Mouse (Mus musculus) stomach, embryonic 16.5 days (tissue): ENCODE measurements around the gene Sox9. TPM values are rescaled to one million over a fixed set of nuclear protein-coding genes. Genes with fewer than 3 reads are reported as not detected.

Experiments used
- ATAC-seq: fragments of 200-750 bp; cut with Nextera tagmentation; 2 replicates; pipeline ENCODE4 v1.8.0; 2017; ENCODE audit warnings: moderate number of reproducible peaks, moderate TSS enrichment; ENCODE audit not compliant: insufficient read depth, low FRiP score
- H3K27ac ChIP-seq: fragments of 300-500 bp; sonication (generic); 2 replicates; pipeline ENCODE4 v1.5.1; 2014; ENCODE audit warnings: low read length
- H3K27me3 ChIP-seq: fragments of 300-500 bp; sonication (generic); 2 replicates; pipeline ENCODE4 v1.6.1; 2014; ENCODE audit warnings: low read length, control low read depth, mixed read lengths; ENCODE audit not compliant: control insufficient read depth, insufficient read depth
- H3K36me3 ChIP-seq: fragments of 300-500 bp; sonication (generic); 2 replicates; pipeline ENCODE4 v1.6.1; 2014; ENCODE audit warnings: low read length; ENCODE audit not compliant: control insufficient read depth, insufficient read depth
- H3K4me1 ChIP-seq: fragments of 300-500 bp; sonication (generic); 2 replicates; pipeline ENCODE4 v1.6.1; 2014; ENCODE audit warnings: low read length, control low read depth, mixed read lengths; ENCODE audit not compliant: control insufficient read depth, insufficient read depth
- H3K4me2 ChIP-seq: fragments of 300-500 bp; sonication (generic); 2 replicates; pipeline ENCODE4 v1.6.1; 2014; ENCODE audit warnings: low read depth, low read length, mixed read lengths
- H3K4me3 ChIP-seq: fragments of 300-500 bp; sonication (generic); replicated peaks from 2 replicates; pipeline ENCODE4 v1.5.1; 2014; ENCODE audit warnings: mild to moderate bottlenecking, low read length
- H3K9ac ChIP-seq: fragments of 300-500 bp; sonication (generic); 2 replicates; pipeline ENCODE4 v1.6.1; 2014; ENCODE audit warnings: low read length
- H3K9me3 ChIP-seq: fragments of 300-500 bp; sonication (generic); replicated peaks from 2 replicates; pipeline ENCODE4 v1.6.1; 2016; ENCODE audit warnings: low read length, control low read depth; ENCODE audit not compliant: control insufficient read depth
- WGBS: fragments of 180-500 bp; shearing (Covaris S2); extraction: QIAGEN DNeasy Blood & Tissue Kit; methylation state at CpG from one replicate; pipeline ENCODE4 v1.1.7; 2014; 5-methylcytosine and 5-hydroxymethylcytosine counted together
- polyA plus RNA-seq: library from polyadenylated mRNA; unstranded; fragments of >200 nt; fragmentation: Nextera tagmentation; extraction: Ambion mirVana; gene quantifications from 2 replicates; pipeline ENCODE4 v1.2.1, GENCODE M21; 2015

The Sox9 gene
- polyA plus RNA-seq, 1 experiment from 2014 or later = 32.4 TPM

- no peak overlapping the region for H3K4me3 ChIP-seq
- no peaks in the 10 kb centered on the region for H3K9me3 ChIP-seq
- H3K27ac ChIP-seq = no peak overlapping the region
- WGBS = 49% methylated on average over 7 of the region's 7 CpGs
- peaks cover 6% of the 10 kb centered on the region; the same call in 1 of the 2 replicates for H3K4me1 ChIP-seq
- no peaks in the 10 kb centered on the region for H3K36me3 ChIP-seq
- no peak for ATAC-seq
- H3K4me2 ChIP-seq = no peak overlapping the region
- no peak overlapping the region for H3K9ac ChIP-seq
- no peaks in the 10 kb centered on the region for H3K27me3 ChIP-seq
Measured at GRCm38 (mm10) chr11:112835468-112836092, 53.6 kb downstream of the Sox9 start.
